Mouse (Mus musculus) lung, embryonic 14.5 days (tissue): ENCODE results near the gene Ankrd12. TPM values are rescaled to one million over a fixed set of nuclear protein-coding genes. Genes with fewer than 3 reads are reported as not detected.
A peak's percentile ranks its signal among the peaks of the same experiment; 100 is the strongest.
"Not testable (repeated sequence)": the region's sequence is repeated elsewhere in the genome, so short reads cannot be mapped to it uniquely, and the experiment has no call there.

Experiments
- ATAC-seq: fragments of 200-750 bp; cut with Nextera tagmentation; 2 replicates; pipeline ENCODE4 v1.8.0; 2017; ENCODE audit warnings: mild to moderate bottlenecking, moderate TSS enrichment, moderate library complexity; ENCODE audit not compliant: insufficient read depth
- DNase-seq: peaks from one replicate; pipeline ENCODE4 v3.0.0-alpha.2; 2015
- H3K27ac ChIP-seq: fragments of 300-500 bp; sonication (generic); 2 replicates; pipeline ENCODE4 v1.5.1; 2014; ENCODE audit warnings: low read depth, mild to moderate bottlenecking, moderate library complexity
- H3K27me3 ChIP-seq: fragments of 300-500 bp; sonication (generic); 2 replicates; pipeline ENCODE4 v1.6.1; 2014; ENCODE audit warnings: low read length, control low read depth; ENCODE audit not compliant: insufficient read depth
- H3K36me3 ChIP-seq: fragments of 300-500 bp; sonication (generic); 2 replicates; pipeline ENCODE4 v1.6.1; 2014; ENCODE audit warnings: control low read depth; ENCODE audit not compliant: insufficient read depth
- H3K4me1 ChIP-seq: fragments of 300-500 bp; sonication (generic); 2 replicates; pipeline ENCODE4 v1.6.1; 2014; ENCODE audit warnings: antibody characterized with exemption, control low read depth; ENCODE audit not compliant: insufficient read depth
- H3K4me2 ChIP-seq: fragments of 300-500 bp; sonication (generic); 2 replicates; pipeline ENCODE4 v1.6.1; 2014; ENCODE audit warnings: mild to moderate bottlenecking
- H3K4me3 ChIP-seq: fragments of 300-500 bp; sonication (generic); 2 replicates; pipeline ENCODE4 v1.5.1; 2014; ENCODE audit warnings: low read depth, low read length
- H3K9ac ChIP-seq: fragments of 300-500 bp; sonication (generic); 2 replicates; pipeline ENCODE4 v1.6.1; 2014
- H3K9me3 ChIP-seq: fragments of 300-500 bp; sonication (generic); 2 replicates; pipeline ENCODE4 v1.6.1; 2016; ENCODE audit warnings: low read depth, low read length, control low read depth
- CTCF ChIP-seq: IDR thresholded peaks from 2 replicates; pipeline ENCODE4 v1.5.1; 2016; ENCODE audit warnings: antibody characterized with exemption, low read depth
- WGBS: fragments of 180-500 bp; shearing (Covaris S2); extraction: QIAGEN DNeasy Blood & Tissue Kit; methylation state at CpG from one replicate; pipeline ENCODE4 v1.1.7; 2014; 5-methylcytosine and 5-hydroxymethylcytosine counted together
- polyA plus RNA-seq: library from polyadenylated mRNA; unstranded; fragments of >200 nt; fragmentation: Nextera tagmentation; extraction: Ambion mirVana; gene quantifications from 2 replicates; pipeline ENCODE4 v1.2.1, GENCODE M21; 2014

The Ankrd12 gene
- polyA plus RNA-seq, 1 experiment from 2014 or later: 19.6 TPM

DNA sequence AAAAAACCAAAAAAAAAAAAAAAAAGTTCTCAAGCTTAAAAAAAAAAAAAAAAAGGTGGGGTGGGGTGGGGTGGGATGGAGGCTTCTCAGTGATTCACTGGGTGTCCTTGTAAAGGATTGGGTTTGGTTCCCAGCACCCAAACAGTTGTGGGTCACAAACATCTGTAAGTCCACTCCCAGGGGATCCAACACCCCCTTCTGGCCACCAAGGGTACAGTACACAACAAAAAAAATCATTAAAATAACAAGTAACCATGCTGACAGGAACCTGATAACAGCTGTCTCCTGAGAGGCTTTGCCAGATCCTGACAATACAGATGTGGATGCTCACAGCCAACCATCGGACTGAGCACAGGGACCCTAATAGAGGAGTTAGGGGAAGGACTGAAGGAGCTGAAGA is 7.6 kb upstream of the Ankrd12 start:
- no peaks in the 10 kb centered on the region for H3K9me3 ChIP-seq
- H3K4me2 ChIP-seq: no peak overlapping the region
- no peak overlapping the region for H3K27ac ChIP-seq
- H3K4me1 ChIP-seq: no peaks in the 10 kb centered on the region
- ATAC-seq (no peak), DNase-seq (peak; percentile 11)
- no peak overlapping the region for H3K9ac ChIP-seq
- 48% methylated on average over 1 of the region's 1 CpGs for WGBS
- no peak overlapping the region for H3K4me3 ChIP-seq
- no peaks in the 10 kb centered on the region for H3K27me3 ChIP-seq
- peaks cover 63% of the 10 kb centered on the region for H3K36me3 ChIP-seq
- TF ChIP-seq CTCF: no peak

DNA sequence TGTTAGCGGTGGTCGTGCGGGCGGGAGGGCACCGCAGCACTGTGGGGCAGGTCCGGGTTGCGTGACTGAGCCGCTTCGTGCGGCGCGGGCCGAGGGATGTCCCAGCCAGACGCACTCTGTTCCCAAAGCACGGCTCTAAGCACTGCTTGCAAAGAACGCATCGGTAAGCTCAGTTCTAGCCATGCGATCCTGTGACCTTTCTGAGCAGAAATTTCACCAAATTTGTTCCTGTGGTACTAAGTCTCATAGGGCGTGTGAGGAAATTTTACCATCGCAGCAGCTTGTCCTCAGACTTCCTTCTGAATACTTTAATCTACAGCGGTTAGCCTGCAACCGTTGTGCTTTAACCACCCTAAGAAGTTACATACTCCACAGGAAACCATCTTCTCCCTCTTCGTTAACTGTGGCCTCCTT is 555 bp upstream of the Ankrd12 start:
- TF ChIP-seq CTCF: no peak
- DNase-seq (peak; percentile 62), ATAC-seq (peak; percentile 72)
- H3K4me3 ChIP-seq: peak overlapping the region; percentile 95
- peak overlapping the region; percentile 89 for H3K4me2 ChIP-seq
- under 1% methylated on average over 23 of the region's 23 CpGs for WGBS
- H3K9ac ChIP-seq: peak overlapping the region; percentile 67
- peaks cover 35% of the 10 kb centered on the region for H3K36me3 ChIP-seq
- peak overlapping the region; percentile 83 for H3K27ac ChIP-seq
- H3K27me3 ChIP-seq: no peaks in the 10 kb centered on the region
- H3K9me3 ChIP-seq: no peaks in the 10 kb centered on the region
- no peaks in the 10 kb centered on the region for H3K4me1 ChIP-seq

DNA sequence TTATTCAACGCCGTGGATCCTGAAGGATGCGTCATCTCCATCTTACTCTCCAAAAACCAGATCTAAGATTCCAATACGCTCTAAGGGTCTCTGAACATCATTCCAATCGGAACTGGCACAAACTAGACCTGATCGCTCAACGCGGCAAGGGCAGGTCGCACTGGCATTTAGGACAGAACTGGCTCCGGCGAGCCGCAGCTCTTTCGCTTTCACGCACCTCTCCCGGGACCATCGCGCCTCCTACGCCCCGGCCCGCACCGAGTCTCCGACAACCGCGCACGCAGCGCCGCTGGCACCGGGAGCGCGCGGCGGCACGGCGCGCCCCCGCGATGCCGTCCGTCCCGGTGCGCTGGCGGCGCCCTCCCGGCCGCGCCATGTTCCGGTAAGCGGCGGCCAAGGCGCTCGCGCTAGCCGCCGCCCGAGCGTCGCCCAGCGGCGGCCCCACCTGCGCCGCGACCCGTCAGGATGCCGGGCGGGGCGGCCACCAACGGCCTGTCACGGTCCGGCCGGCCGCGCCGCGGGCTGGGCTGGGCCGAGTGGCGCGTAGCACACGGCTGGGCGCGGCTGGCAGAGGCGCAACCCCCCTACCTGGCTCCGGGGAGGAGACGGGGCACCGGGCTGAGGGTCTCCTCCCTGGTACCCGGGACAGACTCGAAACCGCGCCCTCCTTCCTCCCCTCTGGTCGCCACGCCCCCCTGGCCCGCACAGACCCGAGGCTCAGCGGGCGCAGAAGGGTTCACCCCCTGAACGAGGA is 538 bp downstream of the Ankrd12 start:
- peak overlapping the region; percentile 95 for H3K4me3 ChIP-seq
- no peaks in the 10 kb centered on the region for H3K27me3 ChIP-seq
- ATAC-seq: peak; percentile 91
- no peaks in the 10 kb centered on the region for H3K4me1 ChIP-seq
- H3K4me2 ChIP-seq: peak overlapping the region; percentile 89
- peaks cover 29% of the 10 kb centered on the region for H3K36me3 ChIP-seq
- no peak for TF ChIP-seq CTCF
- DNase-seq: peak; percentile 44
- H3K27ac ChIP-seq: peak overlapping the region; percentile 83
- H3K9ac ChIP-seq: peak overlapping the region; percentile 67
- WGBS: under 1% methylated on average over 89 of the region's 95 CpGs
- no peaks in the 10 kb centered on the region for H3K9me3 ChIP-seq

DNA sequence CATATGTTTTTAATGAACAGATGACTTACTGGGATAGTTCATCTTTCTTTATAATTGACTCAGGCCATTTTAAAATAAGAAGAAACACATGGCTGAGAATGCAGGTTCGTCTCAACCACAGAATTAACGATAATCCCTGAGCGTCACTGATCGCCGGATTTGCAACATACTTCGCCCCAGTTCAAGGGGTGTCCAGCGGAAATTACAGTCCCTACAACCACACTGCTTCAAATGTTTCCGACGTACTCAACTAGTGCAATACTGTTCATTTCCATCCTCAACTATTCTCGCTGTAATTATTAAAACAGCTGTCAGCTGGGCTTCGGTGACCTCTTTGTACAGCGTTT is 1.1 kb downstream of the Ankrd12 start:
- H3K36me3 ChIP-seq: peaks cover 24% of the 10 kb centered on the region
- H3K9ac ChIP-seq: peak overlapping the region; percentile 67
- H3K4me2 ChIP-seq: peak overlapping the region; percentile 89
- no peaks in the 10 kb centered on the region for H3K27me3 ChIP-seq
- no peak overlapping the region for H3K27ac ChIP-seq
- ATAC-seq (no peak), DNase-seq (no peak)
- no peaks in the 10 kb centered on the region for H3K9me3 ChIP-seq
- 7% methylated on average over 12 of the region's 12 CpGs for WGBS
- TF ChIP-seq CTCF: no peak
- H3K4me1 ChIP-seq: no peaks in the 10 kb centered on the region
- H3K4me3 ChIP-seq: peak overlapping the region; percentile 95

DNA sequence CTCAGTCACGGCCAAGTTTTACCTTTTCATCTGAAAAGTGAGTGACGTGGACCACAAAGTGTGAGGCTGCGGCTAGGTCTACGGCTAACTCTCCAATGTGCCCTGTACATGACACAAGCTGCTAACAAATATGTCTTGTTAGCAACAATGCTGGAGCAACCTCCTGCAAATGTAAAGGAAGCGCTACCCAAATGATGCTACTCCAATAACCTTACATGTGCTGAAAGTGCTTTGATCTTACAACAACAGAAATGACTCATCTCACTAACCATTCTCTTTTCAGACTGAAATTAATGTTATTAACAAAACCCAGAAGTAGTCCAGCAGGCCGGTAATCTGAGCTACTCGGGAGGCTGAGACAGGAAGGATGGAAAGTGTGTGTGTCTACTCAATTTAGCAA is 2.9 kb downstream of the Ankrd12 start:
- 84% methylated on average over 7 of the region's 7 CpGs for WGBS

DNA sequence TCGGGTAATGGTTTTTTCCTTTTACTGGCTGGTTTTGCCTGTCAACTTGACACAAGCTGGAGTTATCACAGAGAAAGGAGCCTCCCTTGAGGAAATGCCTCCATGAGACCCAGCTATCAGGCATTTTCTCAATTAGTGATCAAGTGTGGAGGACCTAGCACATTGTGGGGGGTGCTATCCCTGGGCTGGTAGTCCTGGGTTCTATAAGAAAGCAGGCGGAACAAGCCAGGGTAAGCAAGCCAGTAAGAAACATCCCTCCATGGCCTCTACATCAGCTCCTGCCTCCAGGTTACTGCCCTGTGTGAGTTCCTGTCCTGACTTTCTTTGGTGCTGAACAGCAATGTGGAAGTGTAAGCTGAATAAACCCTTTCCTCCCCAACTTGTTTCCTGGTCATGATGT is 7.9 kb downstream of the Ankrd12 start:
- 87% methylated on average over 2 of the region's 2 CpGs for WGBS
- not testable (repeated sequence) for H3K9ac ChIP-seq, H3K27me3 ChIP-seq, H3K4me1 ChIP-seq, H3K36me3 ChIP-seq, DNase-seq, H3K4me2 ChIP-seq, H3K9me3 ChIP-seq, H3K27ac ChIP-seq, ATAC-seq, H3K4me3 ChIP-seq

More for the DNA sequence above, 2.9 kb downstream of the Ankrd12 start:
- DNase-seq (no peak), ATAC-seq (no peak)
- no peak overlapping the region for H3K9ac ChIP-seq
- H3K4me3 ChIP-seq: no peak overlapping the region
- no peaks in the 10 kb centered on the region for H3K9me3 ChIP-seq
- peaks cover 7% of the 10 kb centered on the region; the same call in 1 of the 2 replicates for H3K36me3 ChIP-seq
- H3K4me2 ChIP-seq: no peak overlapping the region
- no peak overlapping the region for H3K27ac ChIP-seq
- H3K27me3 ChIP-seq: no peaks in the 10 kb centered on the region
- H3K4me1 ChIP-seq: no peaks in the 10 kb centered on the region
- TF ChIP-seq CTCF: no peak

DNA sequence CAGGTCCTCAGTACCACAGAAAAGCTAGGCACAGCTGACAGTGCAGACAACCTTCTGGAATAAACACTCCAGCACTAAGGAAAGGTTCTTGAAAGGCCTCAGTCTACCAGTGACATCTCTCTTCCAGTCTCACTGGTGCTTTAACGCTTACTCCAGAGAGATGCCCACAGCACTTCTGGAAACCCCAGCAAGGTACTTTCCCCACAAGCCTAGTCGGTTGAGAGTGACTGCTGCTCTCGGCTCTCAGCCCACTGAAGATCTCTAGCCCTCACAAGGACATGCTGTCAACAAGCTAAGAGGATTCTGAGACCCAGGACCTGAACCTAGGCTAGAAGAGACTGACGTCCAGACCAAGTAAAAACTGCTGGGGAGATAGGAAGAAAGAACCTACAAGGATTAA is 11.8 kb downstream of the Ankrd12 start:
- Histone ChIP-seq H3K4me3 (no peak overlapping the region), H3K27me3 (no peaks in the 10 kb centered on the region), H3K36me3 (no peaks in the 10 kb centered on the region), H3K4me2 (no peak overlapping the region), H3K9ac (no peak overlapping the region), H3K9me3 (no peaks in the 10 kb centered on the region), H3K27ac (no peak overlapping the region), H3K4me1 (no peaks in the 10 kb centered on the region)
- WGBS: 80% methylated on average over 4 of the region's 4 CpGs
- TF ChIP-seq CTCF: no peak
- no peak for ATAC-seq
- DNase-seq: no peak
